Mouse (Mus musculus): ENCODE results near the gene Nlrc4.
A peak's percentile ranks its signal among the peaks of the same experiment; 100 is the strongest.
"Not testable (repeated sequence)": the region's sequence is repeated elsewhere in the genome, so short reads cannot be mapped to it uniquely, and the experiment has no call there.

Gene Nlrc4

GRCm38 (mm10) chr17:74458711-74459408 lies at the start of gene Nlrc4:
Gene Nlrc4 (minus strand): TSS chr17:74459142.
- peak; percentile 33 for DNase-seq (ENCODE audit: low read depth)

DNA sequence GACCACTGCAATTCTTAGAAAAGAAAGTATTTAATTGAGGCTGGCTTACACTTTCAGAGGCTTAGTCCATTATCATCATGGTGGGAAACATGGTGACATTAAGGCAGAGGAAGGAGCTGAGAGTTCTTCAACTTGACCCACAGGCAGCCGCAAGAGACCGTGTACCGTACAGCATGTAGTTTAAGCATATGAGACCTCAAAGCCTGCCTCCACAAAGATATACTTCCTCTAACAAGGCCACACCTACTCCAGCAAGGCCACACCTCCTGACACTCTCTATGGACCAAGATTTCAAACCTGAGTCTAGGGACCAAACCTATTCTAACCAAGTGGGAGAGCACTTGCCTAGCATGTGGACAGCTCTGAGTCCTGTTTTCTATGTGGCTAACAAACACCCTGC lies 49.7 kb upstream of the Nlrc4 start:
- DNase-seq (ENCODE audit: low read depth): no peak

- no peak for DNase-seq (ENCODE audit: low read depth)
Observed at GRCm38 (mm10) chr17:74507934-74508333, 49.0 kb upstream of the Nlrc4 start.

- DNase-seq (ENCODE audit: low read depth): no peak
Observed at GRCm38 (mm10) chr17:74501085-74501484, 42.1 kb upstream of the Nlrc4 start.

DNA sequence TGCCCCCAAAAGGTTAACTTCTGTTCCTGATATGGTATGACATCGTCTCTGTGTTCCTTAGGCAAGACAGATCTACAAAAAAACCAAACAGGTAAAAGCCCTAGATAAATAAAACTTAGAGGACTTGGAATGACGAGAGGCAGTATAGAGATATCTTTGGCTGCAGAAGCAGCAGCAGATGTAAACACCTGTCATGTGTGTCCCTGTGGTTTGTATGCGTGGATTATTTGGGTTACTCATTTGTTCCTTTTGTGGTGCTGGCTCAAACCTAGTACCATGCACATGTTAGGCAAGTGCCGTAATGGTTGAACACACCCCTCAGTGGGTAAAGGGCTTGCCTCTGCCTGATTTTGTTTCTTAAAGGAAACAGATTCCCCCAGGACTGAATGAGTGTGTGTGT lies 41.3 kb upstream of the Nlrc4 start:
- DNase-seq (ENCODE audit: low read depth): no peak

DNA sequence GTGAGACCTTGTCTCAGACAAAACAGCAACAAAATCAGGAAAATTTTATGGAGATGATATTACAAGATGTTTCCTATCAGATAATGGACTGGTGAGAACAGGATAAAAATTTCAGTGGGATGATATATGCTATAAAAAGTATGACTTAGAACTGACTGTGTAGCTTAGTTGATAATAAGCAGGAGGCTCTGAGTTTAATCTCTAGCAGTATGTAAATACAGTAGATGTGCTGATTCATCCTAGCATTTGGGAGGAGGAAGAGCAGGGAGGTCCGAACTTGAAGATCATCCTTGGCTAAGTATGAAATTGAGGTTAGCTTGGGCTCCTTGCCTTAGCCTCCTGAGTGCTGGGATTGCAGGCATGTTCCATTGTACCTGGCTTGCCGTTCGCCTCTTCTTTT lies 32.6 kb upstream of the Nlrc4 start:
- no peak for DNase-seq (ENCODE audit: low read depth)

- DNase-seq (ENCODE audit: low read depth): no peak
Observed at GRCm38 (mm10) chr17:74489901-74490220, 30.9 kb upstream of the Nlrc4 start.

DNA sequence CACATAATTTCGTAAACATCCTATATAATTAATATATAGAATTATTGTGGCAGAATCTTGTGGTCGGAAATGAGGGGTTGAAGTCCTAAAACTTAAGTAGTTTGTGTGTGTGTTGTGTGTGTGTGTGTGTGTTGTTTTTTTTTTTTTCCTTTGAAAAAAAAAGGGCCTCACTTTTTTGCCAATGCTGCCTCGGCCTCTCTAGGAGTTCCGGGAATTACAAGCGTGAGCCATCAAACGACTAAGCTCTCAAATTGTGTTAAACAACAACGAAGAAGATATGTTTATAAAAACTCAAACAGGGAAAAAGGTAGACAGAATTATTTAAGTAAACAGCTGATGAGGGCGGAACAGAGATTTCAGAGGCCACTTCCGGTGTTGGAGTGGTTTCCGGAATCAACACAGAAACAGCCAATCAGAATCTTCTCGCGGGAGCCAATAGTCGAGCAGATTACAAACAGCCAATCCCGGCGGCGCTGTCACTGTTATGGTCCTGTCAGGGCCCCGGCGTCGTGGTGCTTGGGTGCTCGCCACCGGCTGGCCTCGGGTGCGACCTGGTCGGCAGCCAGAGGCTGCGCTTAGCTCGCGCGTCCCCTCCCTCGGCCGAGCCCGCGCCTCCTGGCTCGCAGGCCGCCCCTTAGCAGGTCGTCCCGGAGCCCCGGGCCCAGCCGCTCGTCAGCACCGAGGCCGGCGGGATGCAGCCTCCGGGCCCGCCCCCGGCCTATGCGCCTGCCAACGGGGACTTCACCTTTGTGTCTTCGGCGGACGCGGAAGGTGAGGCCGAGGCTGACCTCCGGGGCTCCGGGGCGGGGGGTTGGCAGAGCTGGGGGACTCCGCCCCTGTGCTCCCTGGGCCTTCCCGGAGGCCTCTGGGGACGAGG lies 30.3 kb upstream of the Nlrc4 start, which contains the start of gene Yipf4:
Gene Yipf4 (plus strand): TSS at position 470 of the 877 bp plus-strand sequence.
- peak; percentile 98 for DNase-seq (ENCODE audit: low read depth)

- DNase-seq (ENCODE audit: low read depth): no peak
Observed at GRCm38 (mm10) chr17:74480361-74481069, 21.6 kb upstream of the Nlrc4 start.

DNA sequence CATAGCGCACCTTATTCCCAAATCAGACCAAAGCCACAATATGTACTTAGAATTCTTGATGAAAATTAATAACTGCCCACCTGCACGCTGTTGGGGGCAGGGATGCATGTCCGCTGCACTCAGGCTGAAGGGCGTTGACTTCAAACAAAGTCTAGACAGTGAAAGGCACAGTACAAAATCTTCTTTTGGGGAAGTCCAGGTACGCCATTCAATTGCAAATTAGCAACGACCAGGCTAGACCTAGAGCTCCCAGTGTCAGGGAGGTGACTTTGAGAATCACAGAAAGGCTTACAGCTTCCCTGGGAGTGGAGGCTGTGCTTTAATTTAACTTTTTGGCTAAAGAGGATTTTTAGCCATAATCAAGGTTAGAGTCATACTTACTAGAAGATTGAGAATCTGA lies 11.2 kb upstream of the Nlrc4 start:
- not testable (repeated sequence) for DNase-seq (ENCODE audit: low read depth)

- DNase-seq (ENCODE audit: low read depth): not testable (repeated sequence)
Observed at GRCm38 (mm10) chr17:74467981-74468380, 9.0 kb upstream of the Nlrc4 start.

GRCm38 (mm10) chr17:74463510-74463909 lies 4.6 kb upstream of the Nlrc4 start:
- DNase-seq (ENCODE audit: low read depth): no peak

DNA sequence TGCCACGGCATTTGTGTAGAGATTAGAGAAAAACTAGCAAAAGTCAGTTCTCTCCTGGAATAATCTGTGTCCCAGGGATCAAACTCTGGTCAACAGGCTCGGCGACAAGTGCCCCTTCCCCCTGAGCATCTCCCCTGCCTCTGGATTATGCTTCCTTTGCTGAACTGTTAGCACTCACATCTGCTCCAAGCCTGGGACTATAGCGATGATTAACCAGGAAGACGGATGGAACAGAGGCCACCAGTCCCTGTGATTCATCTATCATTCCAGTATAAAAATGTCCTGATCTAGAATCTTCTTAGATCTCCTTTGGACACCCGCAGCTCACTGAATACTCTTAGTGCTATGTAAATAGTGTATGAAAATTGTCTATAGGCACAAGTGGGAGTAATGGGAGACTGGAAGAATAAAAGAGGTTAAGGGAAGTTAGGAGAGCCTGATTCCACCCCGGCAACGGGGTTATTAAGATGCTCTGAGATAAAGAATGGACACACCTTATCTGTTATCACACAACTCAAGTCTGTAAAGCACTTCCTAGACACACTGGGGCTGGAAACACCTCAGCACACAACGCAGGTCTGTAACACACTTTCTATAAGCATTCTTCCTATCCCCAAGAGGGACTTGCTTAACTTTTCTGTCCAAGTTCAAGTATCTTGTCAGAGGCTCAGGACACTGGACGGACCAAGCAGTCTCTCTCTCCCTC lies 817 bp downstream of the Nlrc4 start:
- peak; percentile 4 for DNase-seq (ENCODE audit: low read depth)

DNA sequence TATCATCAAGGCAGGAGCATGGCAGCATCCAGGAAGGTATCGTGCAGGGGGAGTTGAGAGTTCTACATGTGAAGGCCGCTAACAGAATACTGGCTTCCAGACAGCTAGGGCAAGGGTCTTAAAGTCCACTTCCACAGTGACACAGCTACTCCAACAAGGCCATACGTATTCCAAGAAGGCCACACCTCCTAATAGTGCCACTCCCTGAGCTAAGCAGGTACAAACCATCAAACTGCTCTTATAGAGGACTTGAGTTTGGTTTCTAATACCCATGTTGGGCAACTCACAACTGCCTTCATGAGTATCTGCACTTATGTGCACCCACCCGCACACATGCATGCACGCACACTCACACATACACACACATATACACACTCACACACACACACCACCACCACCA lies 2.1 kb downstream of the Nlrc4 start:
- DNase-seq (ENCODE audit: low read depth): no peak

GRCm38 (mm10) chr17:74455426-74455825 lies 3.5 kb downstream of the Nlrc4 start:
- no peak for DNase-seq (ENCODE audit: low read depth)

- DNase-seq (ENCODE audit: low read depth): no peak
Observed at GRCm38 (mm10) chr17:74454660-74455059, 4.3 kb downstream of the Nlrc4 start.

GRCm38 (mm10) chr17:74453928-74454327 lies 5.0 kb downstream of the Nlrc4 start:
- no peak for DNase-seq (ENCODE audit: low read depth)

- DNase-seq (ENCODE audit: low read depth): no peak
Observed at GRCm38 (mm10) chr17:74449776-74450175, 9.2 kb downstream of the Nlrc4 start.

- DNase-seq (ENCODE audit: low read depth): no peak
Observed at GRCm38 (mm10) chr17:74440486-74440885, 18.5 kb downstream of the Nlrc4 start.

DNA sequence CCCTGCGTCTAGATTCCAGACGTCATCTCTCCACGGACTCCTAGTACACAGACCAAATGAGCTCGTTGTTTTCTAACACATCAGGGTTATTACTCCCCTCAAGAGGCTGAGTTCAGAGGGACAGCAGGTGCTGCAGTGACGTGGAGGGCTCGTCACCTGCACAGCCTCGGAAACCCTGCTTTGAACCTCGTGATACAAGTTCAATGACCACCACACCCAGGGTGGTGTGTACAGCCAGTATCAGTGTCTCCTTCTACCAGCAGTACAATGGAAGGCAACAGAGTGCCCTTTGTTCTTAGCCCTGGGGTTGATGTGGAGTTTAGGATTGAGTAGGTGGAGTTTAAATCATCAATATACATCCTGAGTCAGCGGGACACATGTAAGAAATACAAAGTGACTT lies 21.2 kb downstream of the Nlrc4 start:
- DNase-seq (ENCODE audit: low read depth): no peak

- DNase-seq (ENCODE audit: low read depth): no peak
Observed at GRCm38 (mm10) chr17:74432631-74433030, 26.3 kb downstream of the Nlrc4 start.

GRCm38 (mm10) chr17:74431481-74431880 lies 27.5 kb downstream of the Nlrc4 start:
- peak; percentile 8 for DNase-seq (ENCODE audit: low read depth)

Measured in naive thymus-derived CD4-positive, alpha-beta T cell, adult 2 months (primary cell).